In genomic region chr4:138827147-138827546, GRCm38 (mm10) we compare ENCODE assay signal across 21 mouse cellular contexts. TPM values are rescaled to one million over a fixed set of nuclear protein-coding genes. Genes with fewer than 3 reads are reported as not detected.
"Had no signal": no experiment of that assay in that cellular context is flagged by ENCODE, and none has a peak within 500 bp of the region (broad histone marks: within the 10 kb centered on the region; RNA-seq: fewer than 3 reads in every experiment).

No protein-coding gene starts in this region.

- H3K9ac ChIP-seq: limb, embryonic 15.5 days; liver, embryonic 12.5 days; midbrain, embryonic 15.5 days; neural tube, embryonic 13.5 days; stomach, embryonic 15.5 days had no signal

- ATAC-seq: intestine, embryonic 16.5 days; liver, embryonic 12.5 days; midbrain, embryonic 15.5 days had no signal

- DNase-seq: kidney, adult 9 months; kidney, postnatal 10 days; kidney, postnatal 4 days; retina, postnatal 1 day; right cerebral cortex, postnatal 4 days had no signal

- H3K27ac ChIP-seq: layer of hippocampus, adult 2 months; liver, embryonic 12.5 days; midbrain, embryonic 15.5 days; neural tube, embryonic 13.5 days had no signal

- H3K4me2 ChIP-seq: limb, embryonic 15.5 days; liver, embryonic 12.5 days; midbrain, embryonic 11.5 days; midbrain, embryonic 15.5 days; neural tube, embryonic 13.5 days; stomach, embryonic 15.5 days had no signal

- H3K36me3 ChIP-seq: limb, embryonic 15.5 days; liver, embryonic 12.5 days; midbrain, embryonic 15.5 days; neural tube, embryonic 13.5 days; stomach, embryonic 15.5 days had no signal

- H3K4me1 ChIP-seq: liver, embryonic 12.5 days had no signal

- H3K4me3 ChIP-seq: layer of hippocampus, adult 2 months; limb, embryonic 15.5 days; liver, embryonic 12.5 days; midbrain, embryonic 15.5 days; neural tube, embryonic 13.5 days; stomach, embryonic 15.5 days had no signal

- H3K27me3 ChIP-seq: midbrain, embryonic 15.5 days; stomach, embryonic 15.5 days had no signal

- H3K9me3 ChIP-seq: limb, embryonic 15.5 days; midbrain, embryonic 15.5 days; neural tube, embryonic 13.5 days; stomach, embryonic 15.5 days had no signal

RNA-seq across cellular contexts. Expression of gene Pla2g5, which starts 36.1 kb away (rescaled TPM):
- polyA plus RNA-seq: liver, embryonic 12.5 days; liver, embryonic 16.5 days; midbrain, embryonic 11.5 days had no signal

RNA-seq across cellular contexts. Expression of gene Gm13030, which starts 46.6 kb away (rescaled TPM):
- total RNA-seq: layer of hippocampus, adult 2 months; layer of hippocampus, postnatal 10 days; left cerebral cortex, postnatal 36 days had no signal
- polyA plus RNA-seq: intestine, embryonic 16.5 days; limb, embryonic 15.5 days; liver, embryonic 12.5 days; liver, embryonic 16.5 days; lung, embryonic 16.5 days; midbrain, embryonic 11.5 days; midbrain, embryonic 15.5 days; neural tube, embryonic 13.5 days; spleen, adult 2 months; stomach, embryonic 15.5 days; testis, adult 2 months; thymus, postnatal 0 days; urinary bladder, adult 2 months had no signal

RNA-seq across cellular contexts. Expression of gene Pla2g2e, which starts 50.6 kb away (rescaled TPM):
- total RNA-seq: layer of hippocampus, adult 2 months; layer of hippocampus, postnatal 10 days; left cerebral cortex, postnatal 36 days had no signal
- polyA plus RNA-seq: intestine, embryonic 16.5 days; limb, embryonic 15.5 days; liver, embryonic 12.5 days; liver, embryonic 16.5 days; lung, embryonic 16.5 days; midbrain, embryonic 11.5 days; midbrain, embryonic 15.5 days; neural tube, embryonic 13.5 days; stomach, embryonic 15.5 days; testis, adult 2 months had no signal

RNA-seq across cellular contexts. Expression of gene Pla2g2d, which starts 51.6 kb away (rescaled TPM):
- total RNA-seq: layer of hippocampus, postnatal 10 days had no signal
- polyA plus RNA-seq: liver, embryonic 16.5 days; lung, embryonic 16.5 days had no signal
